Mouse (Mus musculus) splenic B cell, adult 2 months (primary cell): ENCODE measurements at regions not wholly inside any gene's neighbourhood (a gene's known extent, or its start where the extent isn't known, plus 50 kb on each side); places are given as distances from the start of the nearest gene placed in this dataset.

Experiments
- DNase-seq: peaks from one replicate; pipeline ENCODE4 v3.0.0-alpha.2; 2011; ENCODE audit warnings: low read depth, low spot score
- H3K27me3 ChIP-seq: 2 replicates; pipeline ENCODE4 v1.6.1; 2012; ENCODE audit warnings: mild to moderate bottlenecking, low read length, moderate library complexity, mixed read lengths; ENCODE audit not compliant: control insufficient read depth, poor library complexity, insufficient read depth, severe bottlenecking
- H3K36me3 ChIP-seq: 2 replicates; pipeline ENCODE4 v1.6.1; 2012; ENCODE audit warnings: mild to moderate bottlenecking, low read length, moderate library complexity, mixed read lengths; ENCODE audit not compliant: control insufficient read depth, poor library complexity, insufficient read depth, severe bottlenecking

DNA sequence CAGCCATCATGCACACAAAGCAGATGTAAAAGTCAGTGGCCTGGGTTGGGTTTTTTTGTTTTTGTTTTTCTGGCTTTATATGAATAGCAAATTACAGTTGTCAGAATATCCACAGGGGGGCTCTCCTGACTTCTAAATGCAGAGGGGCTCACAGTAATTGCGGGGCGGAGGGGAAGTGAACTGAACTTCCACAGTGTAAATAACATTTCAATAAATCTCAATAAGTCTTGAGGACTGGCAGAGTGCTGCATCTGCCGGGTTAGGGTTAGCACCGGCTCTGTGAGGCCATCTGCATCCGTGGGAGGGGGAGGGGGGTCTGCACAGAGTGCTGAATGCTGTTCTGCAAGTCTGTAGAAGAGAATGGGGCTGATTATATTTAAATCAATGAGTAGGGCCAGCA is 50.3 kb upstream of the Arl4c start:
- H3K27me3 ChIP-seq = no peaks in the 10 kb centered on the region
- no peak for DNase-seq
- no peaks in the 10 kb centered on the region for H3K36me3 ChIP-seq

DNA sequence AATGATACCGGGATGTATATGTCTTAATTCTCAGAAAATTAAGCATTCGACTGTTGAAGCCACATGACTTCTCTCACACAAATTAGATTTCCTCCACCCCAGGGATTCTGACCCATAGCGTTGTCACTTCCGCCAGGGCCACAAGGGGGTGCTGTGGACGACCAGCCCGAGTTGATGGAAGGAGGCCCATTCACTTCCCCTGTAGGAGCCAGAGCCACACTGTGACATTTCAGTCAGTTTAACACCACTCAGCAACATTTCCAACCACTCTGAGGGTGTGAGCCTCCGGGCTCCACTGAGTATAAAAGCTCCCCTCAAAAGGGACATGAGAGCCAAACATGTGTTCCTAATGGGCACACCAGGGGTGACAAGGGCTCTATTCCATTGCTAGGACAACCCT is 54.6 kb upstream of the Arl4c start:
- H3K27me3 ChIP-seq = no peaks in the 10 kb centered on the region
- H3K36me3 ChIP-seq = no peaks in the 10 kb centered on the region
- DNase-seq = no peak

DNA sequence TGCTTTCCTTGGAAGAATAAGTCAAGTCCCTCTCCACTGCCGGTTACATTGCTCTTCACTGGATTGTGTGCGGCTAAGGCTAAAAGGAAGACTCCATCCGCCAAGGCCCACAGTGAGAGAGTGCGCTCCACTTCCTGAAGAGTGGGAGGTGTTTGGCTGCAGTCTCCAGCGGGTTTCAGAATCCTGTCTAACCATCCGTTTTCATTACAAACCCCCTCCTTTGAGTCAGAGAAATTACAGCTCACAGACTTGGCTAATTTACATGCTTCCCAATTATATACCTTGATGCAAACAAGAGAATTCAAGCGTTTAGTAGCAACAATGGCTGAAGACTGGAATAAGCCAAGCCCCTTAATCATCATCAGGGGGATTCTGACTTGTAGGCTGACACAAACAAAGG is 55.1 kb upstream of the Arl4c start:
- Histone ChIP-seq H3K27me3 (no peaks in the 10 kb centered on the region), H3K36me3 (no peaks in the 10 kb centered on the region)
- no peak for DNase-seq

DNA sequence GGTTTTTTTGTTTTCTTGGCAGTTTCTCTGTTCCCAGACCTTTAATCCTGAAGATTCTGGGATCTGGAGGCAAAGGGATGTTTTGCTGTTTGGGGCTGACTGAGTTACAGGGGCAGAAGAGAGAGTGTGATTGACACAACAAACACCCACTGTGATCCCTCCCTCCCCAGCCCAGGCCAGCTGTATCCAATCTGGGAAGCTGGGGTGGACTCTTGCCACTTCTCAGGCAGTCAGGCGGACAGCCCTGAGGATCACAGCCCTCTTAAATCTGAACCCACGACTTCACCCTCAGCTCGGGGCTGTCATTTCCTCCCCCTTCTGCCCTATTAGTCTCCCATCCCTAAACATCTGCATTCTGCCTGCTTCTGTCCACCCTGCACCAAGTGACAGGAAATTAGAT is 55.7 kb upstream of the Arl4c start:
- no peaks in the 10 kb centered on the region for H3K27me3 ChIP-seq
- no peak for DNase-seq

DNA sequence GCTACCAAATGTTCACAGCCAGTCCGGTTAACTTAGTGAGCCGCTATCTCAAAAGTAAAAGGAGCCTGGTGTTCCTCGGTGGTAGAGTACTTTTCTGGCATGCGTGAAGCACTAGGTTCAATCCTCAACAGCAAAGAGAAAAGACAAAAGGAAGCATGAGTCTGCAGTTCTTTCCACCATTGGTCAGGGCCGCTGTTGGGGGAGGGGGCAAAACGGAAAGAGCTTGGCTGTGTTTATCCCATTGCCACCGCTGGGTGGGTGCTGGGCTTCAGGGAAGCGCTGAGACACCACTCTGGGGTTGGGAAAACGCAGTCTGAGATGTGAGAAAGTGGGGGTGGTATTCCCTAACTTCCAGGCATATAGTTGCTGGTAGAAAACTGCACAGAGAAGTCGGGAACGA is 58.6 kb upstream of the Arl4c start:
- no peaks in the 10 kb centered on the region for H3K36me3 ChIP-seq
- H3K27me3 ChIP-seq = no peaks in the 10 kb centered on the region
- no peak for DNase-seq

More for the DNA sequence above, 55.7 kb upstream of the Arl4c start:
- no peaks in the 10 kb centered on the region for H3K36me3 ChIP-seq

DNA sequence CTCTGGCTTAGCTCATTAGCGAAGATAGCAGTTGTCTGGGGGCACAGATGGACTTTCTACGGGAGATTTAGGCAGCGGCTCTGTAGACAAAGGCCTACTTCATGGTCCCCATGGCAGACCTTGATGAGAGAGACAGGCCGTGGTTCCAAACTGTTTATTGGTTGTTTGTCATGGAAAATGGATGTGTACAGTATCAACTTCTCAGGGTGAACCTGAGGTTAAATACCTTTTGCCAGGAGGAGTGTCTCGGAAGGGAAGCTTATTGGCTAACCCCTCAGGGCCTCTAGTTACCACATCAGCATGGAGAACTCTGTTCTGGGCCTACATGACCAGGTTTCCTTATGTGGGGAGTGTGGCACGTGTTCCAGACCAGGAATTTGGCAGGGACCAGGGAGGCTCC is 59.1 kb upstream of the Arl4c start:
- no peak for DNase-seq
- Histone ChIP-seq H3K36me3 (no peaks in the 10 kb centered on the region), H3K27me3 (no peaks in the 10 kb centered on the region)

DNA sequence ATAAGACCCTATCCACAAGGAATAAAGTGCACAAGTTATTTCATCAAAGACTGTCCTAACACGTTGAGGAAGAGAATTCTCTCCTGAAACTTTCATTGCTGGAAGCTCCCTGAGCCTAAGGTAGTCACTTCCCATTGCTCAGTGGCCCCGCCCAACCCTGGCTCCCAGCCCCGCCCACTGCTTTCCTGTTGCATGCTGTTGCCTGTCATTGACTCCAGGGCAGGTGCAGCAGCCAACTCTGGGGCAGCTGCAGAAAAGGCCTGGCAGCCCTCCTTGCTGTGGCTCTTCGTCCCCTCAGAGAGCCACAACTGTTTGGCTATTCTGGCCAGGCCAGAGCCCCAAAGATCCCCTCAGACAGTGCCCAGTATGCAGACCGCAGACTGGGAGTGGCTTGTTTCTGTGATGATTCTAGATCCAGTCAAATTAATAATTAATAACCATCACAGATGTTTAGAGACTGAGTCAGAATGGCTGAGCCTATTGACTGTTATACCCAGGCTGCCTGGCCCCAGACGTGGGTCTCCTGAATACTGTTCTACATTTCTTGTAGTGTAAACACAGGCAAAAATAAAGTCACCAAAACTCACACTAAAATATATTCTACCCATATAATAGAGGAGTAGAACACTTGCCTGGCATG is 61.8 kb upstream of the Arl4c start:
- H3K27me3 ChIP-seq = no peaks in the 10 kb centered on the region
- DNase-seq = no peak
- H3K36me3 ChIP-seq = no peaks in the 10 kb centered on the region

DNA sequence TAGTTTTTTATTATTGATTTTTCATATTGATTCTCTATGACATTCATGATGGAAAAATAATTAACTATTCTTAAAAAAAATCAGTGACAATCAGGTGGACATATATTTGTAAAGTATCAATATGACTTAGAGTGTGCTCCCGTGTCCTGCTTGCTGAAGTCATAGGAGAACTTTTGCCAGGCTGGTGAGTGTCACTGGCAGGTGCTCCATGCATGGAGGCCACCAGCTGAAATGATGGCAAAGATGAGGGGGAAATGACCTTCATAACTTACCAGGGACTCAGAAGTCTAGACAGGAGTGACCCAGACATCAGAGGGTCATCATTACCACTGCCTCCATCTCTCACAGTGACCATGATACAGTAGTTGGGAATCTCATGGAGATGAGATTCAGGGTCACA is 62.5 kb upstream of the Arl4c start:
- no peak for DNase-seq
- no peaks in the 10 kb centered on the region for H3K27me3 ChIP-seq
- H3K36me3 ChIP-seq = no peaks in the 10 kb centered on the region

DNA sequence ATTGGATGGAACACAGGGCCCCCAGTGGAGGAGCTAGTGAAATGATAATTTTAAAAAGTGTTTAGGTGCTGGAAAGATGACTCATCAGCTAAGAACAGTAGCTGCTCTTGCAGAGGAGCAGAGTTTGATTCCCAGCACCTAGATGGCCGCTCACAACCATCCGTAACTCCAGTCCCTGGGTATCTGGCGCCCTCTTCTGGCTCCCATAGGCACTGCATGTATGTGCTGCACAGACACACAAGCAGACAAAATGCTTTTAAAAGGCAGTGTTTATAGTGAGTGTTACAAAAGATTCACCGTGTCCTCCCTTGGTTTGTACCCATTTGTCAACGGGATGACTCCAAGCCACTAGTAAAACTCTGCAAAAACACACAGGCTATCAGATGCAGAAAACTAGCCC is 75.0 kb upstream of the Arl4c start:
- Histone ChIP-seq H3K27me3 (no peaks in the 10 kb centered on the region), H3K36me3 (no peaks in the 10 kb centered on the region)
- no peak for DNase-seq

DNA sequence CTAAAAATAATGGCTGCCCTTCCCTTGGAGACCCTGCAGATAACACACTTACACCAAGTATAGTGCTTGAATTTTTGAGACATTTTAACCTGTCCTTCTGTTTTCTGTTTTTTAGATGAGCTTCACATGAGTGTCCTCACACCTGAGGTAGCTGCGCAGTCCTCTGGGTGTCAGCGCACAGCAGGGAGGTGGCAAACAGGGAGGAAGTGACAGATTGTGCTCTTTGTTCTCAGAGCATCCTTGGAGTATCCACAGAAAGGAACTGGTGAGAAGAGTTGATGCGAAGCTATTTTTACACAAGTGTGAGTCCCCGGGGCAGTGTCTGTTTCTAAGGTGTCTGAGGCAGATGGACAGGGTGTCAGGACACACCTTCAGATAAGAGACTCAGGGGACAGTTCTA is 78.2 kb upstream of the Arl4c start:
- no peaks in the 10 kb centered on the region for H3K36me3 ChIP-seq
- no peaks in the 10 kb centered on the region for H3K27me3 ChIP-seq
- DNase-seq = no peak

DNA sequence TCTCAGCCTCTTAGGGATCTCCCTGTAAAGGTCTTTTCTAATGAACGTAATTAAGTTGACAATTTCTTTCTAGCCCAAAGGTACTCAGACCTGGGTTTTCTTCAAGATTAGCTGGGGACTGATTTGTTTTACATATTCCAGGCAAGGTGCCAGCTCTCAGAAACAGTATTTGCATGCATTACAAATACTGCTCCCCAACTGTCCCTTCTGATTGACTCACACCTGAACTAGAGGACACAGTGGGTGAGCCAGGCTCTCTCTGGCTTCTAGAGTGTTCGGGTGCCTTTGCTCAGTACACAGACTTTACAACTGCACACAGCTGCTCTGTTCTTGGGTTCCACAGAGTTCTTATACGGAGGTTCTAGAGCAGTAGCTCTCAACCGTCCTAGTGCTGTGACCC is 81.1 kb upstream of the Arl4c start:
- DNase-seq = no peak
- Histone ChIP-seq H3K36me3 (no peaks in the 10 kb centered on the region), H3K27me3 (no peaks in the 10 kb centered on the region)

DNA sequence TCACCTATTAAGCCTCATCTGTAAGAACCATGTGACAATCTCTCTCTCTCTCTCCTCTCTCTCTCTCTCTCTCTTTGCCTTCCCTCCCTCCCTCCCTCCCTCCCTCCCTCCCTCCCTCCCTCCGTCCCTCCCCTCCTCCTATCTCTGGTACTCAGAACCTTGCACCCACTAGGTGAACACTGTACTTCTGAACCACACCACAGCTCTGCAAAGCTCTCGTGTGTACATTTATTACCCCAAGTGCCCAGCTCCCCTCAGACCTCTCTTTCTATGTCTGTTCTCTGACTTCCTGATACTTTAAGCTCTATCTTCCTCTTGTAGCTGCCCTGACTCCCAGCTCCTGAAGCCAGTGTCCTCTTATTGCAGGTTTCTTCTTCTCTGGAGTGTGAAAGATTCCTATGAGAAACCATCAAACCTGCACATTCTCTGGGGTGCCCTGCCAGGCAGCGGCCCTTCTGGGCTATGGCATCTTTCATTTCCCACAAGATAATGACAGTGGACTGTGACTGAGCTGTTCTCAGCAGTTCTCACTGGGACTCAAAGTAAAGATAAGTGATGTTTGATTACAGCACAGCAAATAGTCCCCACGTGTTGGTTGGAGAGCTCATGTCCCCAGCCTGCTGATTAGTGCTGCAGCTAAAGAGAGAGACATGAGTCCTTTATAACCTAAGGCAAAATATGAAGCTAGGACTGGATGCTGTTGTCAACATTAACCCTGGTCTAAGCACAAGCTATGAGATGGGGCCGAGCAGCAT is 83.0 kb upstream of the Arl4c start:
- H3K27me3 ChIP-seq = no peaks in the 10 kb centered on the region
- H3K36me3 ChIP-seq = no peaks in the 10 kb centered on the region
- DNase-seq = no peak

DNA sequence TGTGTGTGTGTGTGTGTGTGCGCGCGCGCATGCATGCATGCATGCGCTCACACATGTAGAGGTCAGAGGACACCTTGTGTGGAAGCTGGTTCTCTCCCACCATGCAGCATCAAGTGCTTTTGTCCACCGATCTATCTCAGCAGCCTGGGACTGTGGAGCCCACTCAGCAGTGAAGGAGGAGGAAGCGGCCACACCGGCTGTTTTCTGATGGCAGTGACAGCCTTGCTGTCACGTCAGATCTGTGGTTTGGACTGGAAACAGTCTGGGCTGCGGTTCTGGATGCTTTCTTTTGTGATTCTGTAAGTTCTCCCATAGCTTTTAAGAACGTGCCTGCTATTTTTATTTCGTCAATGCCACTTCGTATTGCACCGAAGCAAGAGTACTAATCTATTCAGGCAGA is 84.0 kb upstream of the Arl4c start:
- no peak for DNase-seq
- no peaks in the 10 kb centered on the region for H3K36me3 ChIP-seq
- no peaks in the 10 kb centered on the region for H3K27me3 ChIP-seq

DNA sequence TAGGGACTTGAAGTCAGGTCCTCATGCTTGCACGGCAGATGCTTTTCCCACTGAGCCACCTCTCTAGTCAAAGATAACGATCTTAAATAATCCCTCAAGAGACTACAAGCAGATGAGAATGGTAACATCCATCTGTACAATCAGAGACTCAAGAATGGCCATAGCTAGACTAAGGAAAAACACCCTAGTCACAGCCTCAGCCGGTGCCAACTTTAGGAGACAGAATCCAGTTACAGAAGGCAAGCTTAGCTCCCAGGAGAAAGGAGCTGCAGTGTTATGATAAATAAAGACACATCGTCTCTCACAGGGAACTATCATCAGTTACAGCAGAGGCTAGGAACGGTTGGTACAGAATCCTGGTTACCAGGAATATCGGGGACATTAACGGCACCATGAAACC is 88.7 kb upstream of the Arl4c start:
- H3K36me3 ChIP-seq = no peaks in the 10 kb centered on the region
- no peak for DNase-seq

DNA sequence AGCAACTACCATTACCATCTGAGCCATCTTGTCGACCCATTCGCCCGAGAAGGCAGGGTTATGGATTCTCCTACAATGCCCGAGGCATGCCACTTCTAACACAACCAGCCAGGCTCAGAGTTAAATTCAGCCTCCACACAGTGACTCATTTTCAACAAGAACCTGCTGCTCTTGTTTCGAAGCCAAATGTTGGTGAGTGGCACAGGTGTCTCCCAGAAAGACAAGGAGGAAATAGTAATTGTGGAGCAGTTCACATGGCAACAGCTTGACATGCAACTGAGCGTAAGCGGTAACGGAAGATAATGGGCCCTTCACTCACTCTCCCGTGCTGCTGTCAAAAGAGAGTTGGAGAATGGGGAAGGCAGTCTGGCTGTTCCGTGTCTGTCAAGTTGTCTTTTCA is 92.9 kb upstream of the Arl4c start:
- Histone ChIP-seq H3K36me3 (no peaks in the 10 kb centered on the region), H3K27me3 (no peaks in the 10 kb centered on the region)
- DNase-seq = no peak

More for the DNA sequence above, 88.7 kb upstream of the Arl4c start:
- no peaks in the 10 kb centered on the region for H3K27me3 ChIP-seq

DNA sequence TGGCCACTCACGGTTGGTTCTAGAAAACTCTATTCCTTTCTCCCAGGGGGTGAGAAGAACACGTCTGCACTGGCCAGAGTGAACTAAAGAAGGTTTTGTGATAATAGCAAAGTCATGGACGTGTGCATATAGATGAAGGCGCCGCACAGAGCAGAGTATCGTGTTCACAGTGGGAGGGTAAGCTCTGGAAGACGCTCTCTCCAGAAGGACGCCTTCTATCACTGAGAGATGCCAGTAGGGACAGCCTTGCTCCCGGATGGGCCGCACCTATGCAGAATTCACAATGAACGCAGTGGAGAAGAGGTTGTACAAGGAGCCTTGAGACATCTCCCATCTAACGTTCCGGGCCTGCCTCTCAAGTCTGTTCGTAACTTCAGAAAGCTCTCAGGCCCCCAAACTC is 96.5 kb upstream of the Arl4c start:
- DNase-seq = no peak
- H3K36me3 ChIP-seq = no peaks in the 10 kb centered on the region
- H3K27me3 ChIP-seq = no peaks in the 10 kb centered on the region
